Mouse (Mus musculus): ENCODE results near the gene Pknox2.

Gene Pknox2

GRCm38 (mm10) chr9:37147359-37147685 is at the start of gene Pknox2:
Pknox2 (minus strand) TSS chr9:37147407.
- peak; percentile 81 for DNase-seq (ENCODE audit: low read depth, low spot score)

DNA sequence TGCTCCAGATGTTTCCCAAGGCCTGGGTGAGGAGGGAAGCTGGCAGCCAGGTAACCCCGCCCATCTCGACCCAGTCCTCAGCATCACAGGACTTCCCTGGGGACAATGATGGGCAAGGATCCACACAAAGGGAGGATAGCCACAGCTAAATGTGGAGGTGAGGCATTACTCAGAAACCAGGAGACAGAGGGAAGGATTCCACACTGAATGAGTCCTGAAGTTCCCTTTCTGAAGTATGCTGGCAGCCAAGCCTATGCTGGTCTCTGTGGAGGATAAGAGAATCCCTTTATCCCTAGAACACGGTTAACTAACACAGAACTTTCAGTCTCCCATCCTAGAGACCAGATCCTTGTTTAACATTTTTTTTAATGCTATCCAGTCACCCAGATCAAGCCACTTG is 40.8 kb upstream of the Pknox2 start:
- no peak for DNase-seq (ENCODE audit: low read depth, low spot score)

DNA sequence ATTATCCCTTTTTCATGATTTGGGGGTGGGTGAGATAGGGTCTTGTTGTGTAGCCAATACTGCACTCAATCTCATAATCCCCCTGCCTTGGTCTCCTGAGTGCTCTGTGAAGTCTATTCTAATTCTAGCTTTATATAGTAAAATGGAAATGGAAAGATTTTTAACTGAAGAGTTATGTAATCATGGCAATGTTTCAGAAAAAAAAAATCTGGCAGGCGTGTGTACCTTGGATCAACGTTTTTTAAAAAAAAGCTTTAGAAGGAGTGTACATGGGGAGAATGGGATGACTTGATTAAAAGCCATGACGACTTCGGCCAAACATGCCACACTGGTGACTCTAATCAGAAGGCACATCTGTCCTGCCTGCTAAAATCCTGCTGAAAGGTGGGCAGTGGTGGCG is 40.2 kb upstream of the Pknox2 start:
- DNase-seq (ENCODE audit: low read depth, low spot score), result no peak

GRCm38 (mm10) chr9:37183176-37183575 is 36.0 kb upstream of the Pknox2 start:
- DNase-seq (ENCODE audit: low read depth, low spot score), result no peak

DNA sequence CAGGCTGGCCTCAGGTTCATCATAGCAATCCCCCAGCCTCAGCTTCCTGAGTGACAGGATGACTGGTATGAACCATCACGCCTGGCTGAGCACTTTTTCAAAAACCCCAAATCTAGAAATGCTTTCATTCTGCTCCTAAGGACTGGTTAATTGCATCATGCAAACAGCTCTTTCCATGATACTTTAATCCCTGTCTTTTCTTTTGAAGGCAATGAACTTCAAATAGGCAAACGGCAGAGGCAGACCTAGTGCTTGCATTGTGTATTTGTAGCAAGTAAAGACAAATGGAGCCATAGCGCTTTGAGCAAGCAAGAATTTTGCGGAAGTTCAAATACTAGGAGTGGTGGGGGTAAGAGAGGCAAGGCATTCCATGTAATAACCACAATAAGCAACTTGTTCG is 34.4 kb upstream of the Pknox2 start:
- DNase-seq (ENCODE audit: low read depth, low spot score), result no peak

DNA sequence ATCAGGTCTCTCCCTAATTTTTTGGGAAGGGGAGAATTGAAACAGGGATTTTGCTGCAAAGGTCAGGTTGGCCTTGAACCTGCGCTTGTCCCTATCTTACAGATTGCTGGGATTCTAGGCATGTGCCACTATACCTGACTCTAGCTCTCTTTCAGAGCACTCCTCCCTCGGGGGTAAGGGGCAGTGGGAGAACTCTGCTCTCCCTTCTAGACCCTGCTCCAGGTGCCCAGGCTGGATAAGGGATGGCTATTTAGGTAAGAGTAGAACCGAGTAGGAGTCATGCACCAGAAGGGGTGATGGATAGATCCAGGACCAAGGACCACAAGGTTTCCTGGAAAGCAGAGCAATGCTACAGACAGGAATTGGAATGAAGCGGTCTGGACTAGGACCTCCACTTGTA is 32.4 kb upstream of the Pknox2 start:
- DNase-seq (ENCODE audit: low read depth, low spot score), result no peak

- DNase-seq (ENCODE audit: low read depth, low spot score), result no peak
Measured at GRCm38 (mm10) chr9:37178911-37179310, 31.7 kb upstream of the Pknox2 start.

- DNase-seq (ENCODE audit: low read depth, low spot score), result no peak
Measured at GRCm38 (mm10) chr9:37177551-37177950, 30.3 kb upstream of the Pknox2 start.

GRCm38 (mm10) chr9:37177107-37177506 is 29.9 kb upstream of the Pknox2 start:
- peak; percentile 58 for DNase-seq (ENCODE audit: low read depth, low spot score)

- DNase-seq (ENCODE audit: low read depth, low spot score), result peak; percentile 24
Measured at GRCm38 (mm10) chr9:37176002-37176401, 28.8 kb upstream of the Pknox2 start.

GRCm38 (mm10) chr9:37173376-37173775 is 26.2 kb upstream of the Pknox2 start:
- peak; percentile 61 for DNase-seq (ENCODE audit: low read depth, low spot score)

DNA sequence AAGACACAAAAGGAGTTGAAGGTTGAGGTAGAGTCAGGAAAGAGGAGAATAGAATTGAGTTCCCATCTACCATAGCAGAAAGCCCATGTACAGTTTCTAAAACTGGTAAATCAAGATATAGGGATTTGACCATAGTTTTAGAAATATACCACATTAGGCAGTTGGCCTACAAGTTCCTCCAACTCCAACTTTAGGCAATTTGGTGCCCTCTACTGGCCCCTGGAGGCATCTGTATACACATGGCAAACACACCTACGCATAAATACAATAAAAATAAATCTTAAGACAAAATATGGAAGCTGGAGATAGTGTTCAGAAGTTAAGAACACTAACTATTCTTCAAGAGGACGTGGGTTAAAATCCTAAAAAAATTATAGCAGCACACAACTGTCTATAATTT is 19.7 kb upstream of the Pknox2 start:
- peak; percentile 63 for DNase-seq (ENCODE audit: low read depth, low spot score)

DNA sequence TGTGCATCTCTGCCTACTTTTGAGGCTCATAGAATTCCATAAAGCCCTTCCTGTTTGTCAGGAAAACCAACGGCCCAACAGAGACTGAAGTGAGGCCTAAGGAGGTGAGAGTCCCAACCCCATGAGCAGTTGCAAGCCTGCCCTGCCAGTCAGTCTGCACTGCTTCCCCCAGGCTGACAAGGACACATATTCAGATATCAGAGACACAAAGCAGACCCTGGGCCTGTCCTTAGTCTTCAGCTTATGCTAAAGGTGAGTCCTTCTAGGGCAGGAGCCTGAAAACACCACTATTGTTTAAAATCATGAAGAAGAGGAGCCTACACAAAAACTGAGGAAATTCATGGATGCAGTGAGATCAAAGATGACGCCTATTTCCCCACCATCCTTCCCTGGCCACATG is 13.5 kb upstream of the Pknox2 start:
- DNase-seq (ENCODE audit: low read depth, low spot score), result no peak

DNA sequence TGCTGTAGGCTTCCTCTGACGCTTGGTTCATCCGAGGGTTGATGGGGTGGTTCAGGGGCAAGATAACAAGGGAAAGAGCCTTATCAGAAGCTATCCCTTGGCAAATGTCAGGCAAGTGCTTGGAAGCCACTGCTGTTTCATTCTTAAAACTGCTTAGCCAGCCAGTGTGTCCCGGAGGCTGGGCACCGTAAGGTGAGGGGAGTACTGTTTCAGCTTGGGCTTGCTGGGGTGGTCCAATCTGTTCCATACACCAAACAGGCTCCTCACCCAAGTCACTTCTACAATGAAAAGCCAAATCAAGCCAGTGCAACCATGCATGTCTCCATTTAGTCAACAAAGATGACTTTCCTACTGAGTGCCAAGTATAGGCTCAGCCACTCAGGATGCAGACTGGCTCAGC is 679 bp upstream of the Pknox2 start:
- no peak for DNase-seq (ENCODE audit: low read depth, low spot score)

DNA sequence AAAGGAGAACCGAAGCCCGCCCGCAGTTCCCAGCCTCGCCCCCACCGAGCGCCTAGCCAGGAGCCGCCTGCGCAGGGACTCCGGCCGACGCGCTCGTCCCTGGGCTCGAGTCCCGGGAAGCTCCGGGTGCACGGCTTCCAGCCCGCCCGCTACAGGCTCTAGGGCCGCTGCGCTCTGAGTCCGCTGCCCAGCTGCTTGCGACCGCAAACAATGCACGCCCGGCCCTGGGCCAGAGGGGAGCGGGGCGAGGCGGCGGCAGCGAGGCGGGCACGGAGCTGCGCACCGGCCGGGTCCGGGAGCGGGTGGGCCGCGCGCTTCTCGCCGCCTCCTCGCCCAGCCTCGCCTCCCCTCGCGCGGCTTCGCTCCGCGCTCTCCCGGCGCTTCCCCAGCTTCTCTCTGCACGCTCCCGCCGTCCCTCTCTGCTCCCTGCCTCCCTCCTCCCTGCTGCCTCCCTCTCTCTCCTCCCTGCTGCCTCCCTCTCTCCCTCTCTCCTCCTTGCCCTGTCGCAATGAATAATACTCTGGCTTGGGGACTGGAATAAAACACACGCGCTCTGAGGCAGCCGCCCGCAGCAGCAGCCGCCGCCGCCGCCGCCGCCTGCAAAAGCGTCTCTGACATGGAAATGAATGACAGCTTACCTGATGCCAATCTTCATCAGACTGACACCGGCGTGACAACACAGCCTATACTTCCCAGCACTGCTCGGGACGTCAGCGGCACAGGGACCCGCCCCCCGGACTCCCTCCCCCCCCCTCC is 426 bp downstream of the Pknox2 start:
- peak; percentile 76 for DNase-seq (ENCODE audit: low read depth, low spot score)

DNA sequence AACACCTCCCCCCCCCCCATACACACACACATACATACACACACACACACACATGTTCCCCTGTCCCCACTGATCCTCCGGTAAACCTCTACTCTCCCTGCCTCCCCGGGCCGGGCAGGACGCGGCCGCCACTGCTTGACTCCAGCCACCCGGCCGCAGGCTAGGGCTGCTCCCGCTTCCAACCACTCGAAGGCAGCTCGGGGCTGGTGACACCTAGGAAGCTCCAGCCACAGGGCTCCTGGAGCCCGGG is 929 bp downstream of the Pknox2 start:
- DNase-seq (ENCODE audit: low read depth, low spot score), result no peak

- DNase-seq (ENCODE audit: low read depth, low spot score), result peak; percentile 41
Measured at GRCm38 (mm10) chr9:37145616-37146352, 1.4 kb downstream of the Pknox2 start.

DNA sequence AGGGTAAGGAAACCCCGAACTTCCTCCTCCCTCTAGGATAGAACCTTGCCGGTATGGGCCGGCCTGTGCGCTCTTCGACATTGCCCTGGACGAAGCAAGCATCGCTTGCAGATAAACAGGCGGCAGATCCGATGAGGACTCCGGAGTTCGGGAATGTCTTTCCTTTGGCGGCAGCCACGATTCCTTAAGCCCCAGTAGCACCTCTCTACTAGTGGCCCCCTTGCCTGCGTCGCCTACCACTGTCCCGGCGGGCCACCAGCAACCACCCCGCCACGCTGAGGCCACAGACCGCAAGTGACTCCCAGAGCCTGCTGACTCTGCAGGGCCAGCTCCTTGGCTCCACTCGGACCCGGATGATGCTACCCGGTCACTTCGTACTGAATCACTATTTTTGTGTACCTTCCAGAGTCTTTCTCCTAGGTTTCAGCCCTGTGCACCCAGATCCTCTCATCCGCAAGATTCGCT is 2.0 kb downstream of the Pknox2 start:
- DNase-seq (ENCODE audit: low read depth, low spot score), result no peak

GRCm38 (mm10) chr9:37144696-37145095 is 2.5 kb downstream of the Pknox2 start:
- no peak for DNase-seq (ENCODE audit: low read depth, low spot score)

GRCm38 (mm10) chr9:37144251-37144650 is 3.0 kb downstream of the Pknox2 start:
- DNase-seq (ENCODE audit: low read depth, low spot score), result no peak

- DNase-seq (ENCODE audit: low read depth, low spot score), result peak; percentile 55
Measured at GRCm38 (mm10) chr9:37143046-37143931, 3.9 kb downstream of the Pknox2 start.

GRCm38 (mm10) chr9:37142107-37142506 is 5.1 kb downstream of the Pknox2 start:
- DNase-seq (ENCODE audit: low read depth, low spot score), result no peak

All from 3T3-L1 (cell line).